Mouse (Mus musculus) liver, embryonic 14.5 days (tissue): Measurements from ENCODE around the gene Robo1. TPM values are rescaled to one million over a fixed set of nuclear protein-coding genes. Genes with fewer than 3 reads are reported as not detected.

ENCODE experiments used
- ATAC-seq: fragments of 200-750 bp; cut with Nextera tagmentation; 2 replicates; pipeline ENCODE4 v1.8.0; 2017; ENCODE audit warnings: moderate number of reproducible peaks, mild to moderate bottlenecking, moderate library complexity; ENCODE audit not compliant: insufficient read depth
- DNase-seq, 3 experiments: peaks; one replicate each; pipeline ENCODE4 v3.0.0-alpha.2; 2012 to 2013; ENCODE audit warnings: low read depth in 3 of 3, low spot score in 3 of 3
- H3K27ac ChIP-seq: fragments of 300-500 bp; sonication (generic); 2 replicates; pipeline ENCODE4 v1.5.1; 2014; ENCODE audit warnings: moderate library complexity, mild to moderate bottlenecking, control low read depth, inconsistent platforms
- H3K27me3 ChIP-seq: fragments of 300-500 bp; sonication (generic); 2 replicates; pipeline ENCODE4 v1.6.1; 2014; ENCODE audit warnings: mild to moderate bottlenecking, low read length, moderate library complexity; ENCODE audit not compliant: control insufficient read depth, insufficient read depth
- H3K36me3 ChIP-seq: fragments of 300-500 bp; sonication (generic); replicated peaks from 2 replicates; pipeline ENCODE4 v1.6.1; 2014; ENCODE audit warnings: low read depth; ENCODE audit not compliant: control insufficient read depth, insufficient read depth
- H3K4me1 ChIP-seq, 2 experiments: fragments of 200-500 bp in 1 of 2; fragments of 300-500 bp in 1 of 2; sonication (generic) in 1 of 2; replicated peaks; 2 replicates each; pipeline ENCODE4 v1.6.1; 2012 to 2014; ENCODE audit warnings: antibody characterized with exemption in 1 of 2, inconsistent platforms in 1 of 2, low read length in 1 of 2; ENCODE audit not compliant: control insufficient read depth in 2 of 2, insufficient read depth in 2 of 2
- H3K4me2 ChIP-seq: fragments of 300-500 bp; sonication (generic); 2 replicates; pipeline ENCODE4 v1.6.1; 2014; ENCODE audit warnings: low read depth, mild to moderate bottlenecking, control low read depth, moderate library complexity
- H3K4me3 ChIP-seq, 2 experiments: fragments of 200-500 bp in 1 of 2; fragments of 300-500 bp in 1 of 2; sonication (generic) in 1 of 2; 2 replicates each; pipeline ENCODE4 v1.5.1; 2012 to 2014; ENCODE audit warnings: low read depth in 2 of 2, low read length in 2 of 2, mild to moderate bottlenecking in 2 of 2, control low read depth in 1 of 2, inconsistent platforms in 1 of 2, moderate library complexity in 1 of 2; ENCODE audit not compliant: insufficient read depth in 1 of 2
- H3K9ac ChIP-seq: fragments of 300-500 bp; sonication (generic); replicated peaks from 2 replicates; pipeline ENCODE4 v1.6.1; 2014; ENCODE audit warnings: mild to moderate bottlenecking, control low read depth, moderate library complexity
- H3K9me3 ChIP-seq: fragments of 300-500 bp; sonication (generic); 2 replicates; pipeline ENCODE4 v1.6.1; 2016; ENCODE audit warnings: low read length, mixed read lengths; ENCODE audit not compliant: control insufficient read depth
- CTCF ChIP-seq: IDR thresholded peaks from 2 replicates; pipeline ENCODE4 v1.5.1; 2016; ENCODE audit warnings: antibody characterized with exemption, low read depth, control low read depth
- EP300 ChIP-seq: IDR thresholded peaks from 2 replicates; pipeline ENCODE4 v1.6.1; 2016; ENCODE audit warnings: antibody characterized with exemption, low read depth
- WGBS: fragments of 180-500 bp; shearing (Covaris S2); extraction: QIAGEN DNeasy Blood & Tissue Kit; methylation state at CpG from one replicate; pipeline ENCODE4 v1.1.7; 2014; ENCODE audit not compliant: insufficient replicate concordance; 5-methylcytosine and 5-hydroxymethylcytosine counted together
- polyA plus RNA-seq, 2 experiments: library from polyadenylated mRNA; depleted of rRNA in 1 of 2; stranded (reverse) in 1 of 2; unstranded in 1 of 2; fragments of >200 nt; fragmentation: Nextera tagmentation in 1 of 2; extraction: Ambion mirVana in 1 of 2; gene quantifications; 2 replicates each; pipeline versions ENCODE4 v1.2.1 to v1.2.3; 2012 to 2014

The Robo1 gene
- polyA plus RNA-seq, 2 experiments, result 3.1 to 3.4 TPM

DNA sequence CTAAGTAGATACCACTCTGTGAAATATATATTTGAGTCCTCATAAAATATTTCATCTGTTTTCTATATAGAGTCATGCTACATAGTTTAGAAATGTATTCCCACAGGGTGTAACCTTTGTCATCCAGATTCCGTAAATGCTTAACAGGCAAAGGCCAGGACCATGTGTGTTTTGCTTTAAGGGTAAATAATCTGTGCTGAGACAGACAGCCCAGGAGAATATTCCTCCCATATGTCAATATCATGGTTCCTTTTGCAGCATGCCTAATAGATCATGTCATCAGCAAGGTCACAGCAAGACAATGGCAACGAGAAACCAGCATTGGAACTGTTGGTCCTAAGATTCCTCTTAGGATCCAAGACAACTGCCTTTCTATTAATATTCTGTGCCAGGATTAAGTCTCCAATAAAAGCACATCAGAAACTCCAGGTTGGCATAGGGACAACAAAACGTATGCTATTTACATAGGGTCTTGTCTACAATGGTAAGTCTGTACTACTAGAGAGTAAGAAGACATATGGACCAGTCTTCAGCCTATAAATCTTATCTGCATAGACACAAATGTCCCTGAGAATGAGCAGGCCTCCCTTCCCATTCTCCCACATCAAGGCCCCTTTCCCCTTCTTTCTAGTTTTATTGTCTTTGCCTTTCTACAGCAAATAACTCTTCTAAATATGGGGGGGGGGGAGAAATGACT is 279.4 kb downstream of the Robo1 start:
- Histone ChIP-seq H3K4me2 (no peak overlapping the region), H3K9me3 (no peaks in the 10 kb centered on the region), H3K27ac (no peak overlapping the region), H3K27me3 (no peaks in the 10 kb centered on the region), H3K4me3 (no peak overlapping the region), H3K9ac (no peak overlapping the region), H3K36me3 (no peaks in the 10 kb centered on the region), H3K4me1 (no peaks in the 10 kb centered on the region)
- WGBS, result 49% methylated on average over 3 of the region's 3 CpGs
- TF ChIP-seq EP300, result no peak
- no peak for TF ChIP-seq CTCF
- DNase-seq (no peak), ATAC-seq (no peak)

GRCm38 (mm10) chr16:72603487-72604206 is 295.5 kb downstream of the Robo1 start:
- Histone ChIP-seq H3K4me3 (no peak overlapping the region), H3K27me3 (no peaks in the 10 kb centered on the region), H3K27ac (no peak overlapping the region), H3K9me3 (no peaks in the 10 kb centered on the region), H3K9ac (no peak overlapping the region), H3K4me1 (no peaks in the 10 kb centered on the region), H3K36me3 (no peaks in the 10 kb centered on the region), H3K4me2 (no peak overlapping the region)
- ATAC-seq (no peak), DNase-seq (no peak)
- 47% methylated on average over 4 of the region's 4 CpGs for WGBS
- no peak for TF ChIP-seq EP300

- no peaks in the 10 kb centered on the region for H3K36me3 ChIP-seq
- no peak overlapping the region for H3K4me2 ChIP-seq
- TF ChIP-seq EP300 (no peak), CTCF (peak; percentile 54; the same call in 1 of the 2 replicates)
- DNase-seq, result peak; percentile 7 to 11 (median 10)
- no peak overlapping the region for H3K4me3 ChIP-seq
- H3K9me3 ChIP-seq, result no peaks in the 10 kb centered on the region
- no peaks in the 10 kb centered on the region for H3K4me1 ChIP-seq
- H3K27me3 ChIP-seq, result no peaks in the 10 kb centered on the region
- H3K9ac ChIP-seq, result no peak overlapping the region
- H3K27ac ChIP-seq, result no peak overlapping the region
- 18% methylated on average over 6 of the region's 6 CpGs for WGBS
- no peak for ATAC-seq
Measured at GRCm38 (mm10) chr16:72605066-72605465, 297.0 kb downstream of the Robo1 start.

GRCm38 (mm10) chr16:72610661-72611112 is 302.6 kb downstream of the Robo1 start:
- H3K36me3 ChIP-seq, result no peaks in the 10 kb centered on the region
- H3K9me3 ChIP-seq, result no peaks in the 10 kb centered on the region
- H3K9ac ChIP-seq, result no peak overlapping the region
- no peak overlapping the region for H3K27ac ChIP-seq
- H3K4me2 ChIP-seq, result no peak overlapping the region
- TF ChIP-seq EP300 (no peak), CTCF (no peak)
- no peak for ATAC-seq
- H3K27me3 ChIP-seq, result no peaks in the 10 kb centered on the region
- H3K4me1 ChIP-seq, result no peaks in the 10 kb centered on the region
- H3K4me3 ChIP-seq, result no peak overlapping the region
- no peak for DNase-seq
- WGBS, result 49% methylated on average over 4 of the region's 4 CpGs

- H3K4me1 ChIP-seq, result no peaks in the 10 kb centered on the region
- no peak for TF ChIP-seq EP300
- no peak; the same call in 1 of the 2 replicates for TF ChIP-seq CTCF
- no peaks in the 10 kb centered on the region for H3K27me3 ChIP-seq
- no peak overlapping the region for H3K4me3 ChIP-seq
- no peak overlapping the region for H3K27ac ChIP-seq
- WGBS, result 13% methylated on average over 1 of the region's 1 CpGs
- DNase-seq (no peak), ATAC-seq (no peak)
- H3K9ac ChIP-seq, result no peak overlapping the region
- H3K9me3 ChIP-seq, result no peaks in the 10 kb centered on the region
- H3K4me2 ChIP-seq, result no peak overlapping the region
- no peaks in the 10 kb centered on the region for H3K36me3 ChIP-seq
Measured at GRCm38 (mm10) chr16:72614898-72615297, 306.8 kb downstream of the Robo1 start.
